Mouse (Mus musculus): ENCODE results near the gene Ankrd63. TPM values are rescaled to one million over a fixed set of nuclear protein-coding genes. Genes with fewer than 3 reads are reported as not detected.
A peak's percentile ranks its signal among the peaks of the same experiment; 100 is the strongest.

The Ankrd63 gene
- total RNA-seq, 2 experiments from 2014 or later = 0.06 TPM; not detected in 1

GRCm38 (mm10) chr2:118676839-118677741 is 26.7 kb downstream of the Ankrd63 start:
- TF ChIP-seq CTCF (IDR thresholded peaks at IDR 0.05) = no peak
- Histone ChIP-seq H3K27ac (no peak overlapping the region), H3K4me3 (peak overlapping the region; percentile 75)
- intact Hi-C loops (cut with DNase I) = no loop called here
- peak; percentile 38 for DNase-seq

DNA sequence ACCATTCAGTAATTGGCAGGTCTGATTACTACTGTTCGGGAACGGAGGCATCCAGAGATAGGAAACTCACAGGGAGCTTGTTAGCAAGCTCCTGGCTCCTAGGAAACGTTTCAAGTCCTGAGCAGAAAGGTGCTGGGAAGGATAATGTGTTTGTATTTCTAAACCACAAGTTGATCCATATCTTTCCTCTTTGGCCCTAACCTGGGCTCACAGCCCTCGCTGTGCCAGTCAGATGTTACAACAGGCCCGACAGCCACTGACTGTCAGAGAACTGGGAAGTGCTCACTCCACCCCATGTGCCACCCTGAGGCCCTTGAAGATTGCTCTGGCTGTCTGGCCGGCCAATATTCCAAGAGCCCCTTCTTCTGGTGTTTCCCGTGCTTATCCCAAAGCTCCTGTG is 29.3 kb downstream of the Ankrd63 start:
- no peak for DNase-seq
- no peak for TF ChIP-seq CTCF (IDR thresholded peaks at IDR 0.05)
- intact Hi-C loops (cut with DNase I) = no loop called here
- no peak overlapping the region for H3K4me3 ChIP-seq
- H3K27ac ChIP-seq = no peak overlapping the region

DNA sequence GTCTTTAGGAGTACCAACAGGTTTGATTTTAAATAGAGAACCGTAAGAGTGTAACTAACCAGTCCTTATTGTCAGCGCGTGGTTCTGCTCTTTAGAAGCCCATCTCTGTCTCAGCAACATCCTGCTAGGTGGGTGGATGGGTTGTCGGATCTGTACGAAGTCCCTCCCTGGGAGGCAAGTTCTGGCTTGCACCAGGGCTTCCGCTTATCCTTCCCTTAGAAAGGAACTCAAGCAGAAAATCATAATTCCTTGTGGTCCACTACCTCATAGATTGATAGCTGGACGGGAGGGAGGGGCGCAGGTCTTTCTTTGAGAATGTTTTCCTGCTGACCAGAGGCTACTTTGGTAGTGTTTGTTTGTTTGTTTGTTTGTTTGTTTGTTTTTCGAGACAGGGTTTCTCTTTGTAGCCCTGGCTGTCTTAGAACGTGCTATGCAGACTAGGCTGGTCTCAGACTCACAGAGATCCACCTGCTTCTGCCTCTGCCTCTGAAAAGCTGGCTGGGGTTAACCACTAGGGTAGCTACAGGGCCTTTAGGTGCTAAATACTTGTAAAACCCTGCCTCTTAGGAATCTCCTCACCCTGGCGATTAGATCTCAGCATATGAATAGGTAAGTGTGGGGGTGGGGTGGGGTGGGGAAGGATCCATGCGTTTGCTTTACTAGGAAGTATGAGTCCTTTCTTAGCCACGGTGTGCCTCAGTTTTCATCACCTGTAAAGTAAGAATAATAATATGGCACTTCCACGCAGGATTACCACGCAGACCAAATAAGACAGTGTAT is 29.9 kb downstream of the Ankrd63 start:
- TF ChIP-seq CTCF (IDR thresholded peaks at IDR 0.05) = no peak
- DNase-seq = no peak
- intact Hi-C loops (cut with DNase I) = no loop called here
- Histone ChIP-seq H3K27ac (no peak overlapping the region), H3K4me3 (no peak overlapping the region)

DNA sequence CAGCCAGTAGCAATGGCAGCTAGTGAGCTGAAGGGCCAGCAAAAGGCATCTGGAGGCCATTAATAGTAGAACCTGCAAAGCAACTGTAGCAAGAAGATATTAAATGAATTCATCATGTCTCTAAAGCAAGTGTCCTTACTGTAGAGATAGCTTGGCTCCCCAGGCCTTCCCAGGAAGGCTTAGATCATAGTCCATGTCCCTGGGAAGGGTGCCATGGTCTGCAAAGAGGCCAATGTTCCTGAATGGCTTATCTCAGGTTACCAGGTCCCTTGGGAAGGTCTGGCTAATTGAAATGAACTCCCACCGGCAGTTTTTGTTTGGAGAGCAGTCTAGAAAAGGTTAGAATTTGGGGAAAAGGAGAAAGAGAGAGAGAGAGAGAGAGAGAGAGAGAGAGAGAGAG is 32.0 kb downstream of the Ankrd63 start:
- peak; percentile 43 for DNase-seq
- Histone ChIP-seq H3K4me3 (no peak overlapping the region), H3K27ac (no peak overlapping the region)
- intact Hi-C loops (cut with DNase I) = no loop called here
- TF ChIP-seq CTCF (IDR thresholded peaks at IDR 0.05) = no peak

- no peak overlapping the region for H3K4me3 ChIP-seq
- no peak for TF ChIP-seq CTCF (IDR thresholded peaks at IDR 0.05)
- DNase-seq = no peak
- intact Hi-C loops (cut with DNase I) = no loop called here
- no peak overlapping the region for H3K27ac ChIP-seq
Observed at GRCm38 (mm10) chr2:118669785-118670184, 34.0 kb downstream of the Ankrd63 start.

DNA sequence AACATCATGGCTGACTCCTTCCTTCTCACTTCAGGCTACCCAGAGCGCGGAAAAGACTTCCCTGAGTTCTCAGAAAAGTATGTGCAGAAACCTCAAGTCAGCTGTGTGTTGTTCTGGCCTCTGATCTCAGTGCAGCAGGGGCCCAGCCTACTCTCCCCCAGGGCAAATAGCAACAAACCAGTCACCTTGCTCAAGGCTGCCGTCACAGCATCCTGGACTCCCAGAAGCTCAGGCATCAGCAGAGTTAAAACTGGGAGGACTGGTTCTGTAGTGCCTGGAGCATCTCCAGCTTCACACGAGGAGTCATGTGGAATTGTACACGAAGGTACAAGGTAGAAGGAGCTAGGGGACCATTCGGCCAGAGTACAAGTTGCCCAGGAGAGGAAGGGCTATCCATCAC is 34.5 kb downstream of the Ankrd63 start:
- no peak for DNase-seq
- intact Hi-C loops (cut with DNase I) = no loop called here
- TF ChIP-seq CTCF (IDR thresholded peaks at IDR 0.05) = no peak
- no peak overlapping the region for H3K4me3 ChIP-seq
- no peak overlapping the region for H3K27ac ChIP-seq

GRCm38 (mm10) chr2:118667181-118667580 is 36.6 kb downstream of the Ankrd63 start:
- Histone ChIP-seq H3K27ac (no peak overlapping the region), H3K4me3 (no peak overlapping the region)
- intact Hi-C loops (cut with DNase I) = no loop called here
- TF ChIP-seq CTCF (IDR thresholded peaks at IDR 0.05) = no peak
- no peak for DNase-seq

GRCm38 (mm10) chr2:118665616-118666015 is 38.1 kb downstream of the Ankrd63 start:
- H3K4me3 ChIP-seq = no peak overlapping the region
- no peak for DNase-seq
- no peak overlapping the region for H3K27ac ChIP-seq
- intact Hi-C loops (cut with DNase I) = no loop called here
- TF ChIP-seq CTCF (IDR thresholded peaks at IDR 0.05) = no peak

- TF ChIP-seq CTCF (IDR thresholded peaks at IDR 0.05) = no peak
Observed at GRCm38 (mm10) chr2:118664975-118665516, 38.7 kb downstream of the Ankrd63 start.

DNA sequence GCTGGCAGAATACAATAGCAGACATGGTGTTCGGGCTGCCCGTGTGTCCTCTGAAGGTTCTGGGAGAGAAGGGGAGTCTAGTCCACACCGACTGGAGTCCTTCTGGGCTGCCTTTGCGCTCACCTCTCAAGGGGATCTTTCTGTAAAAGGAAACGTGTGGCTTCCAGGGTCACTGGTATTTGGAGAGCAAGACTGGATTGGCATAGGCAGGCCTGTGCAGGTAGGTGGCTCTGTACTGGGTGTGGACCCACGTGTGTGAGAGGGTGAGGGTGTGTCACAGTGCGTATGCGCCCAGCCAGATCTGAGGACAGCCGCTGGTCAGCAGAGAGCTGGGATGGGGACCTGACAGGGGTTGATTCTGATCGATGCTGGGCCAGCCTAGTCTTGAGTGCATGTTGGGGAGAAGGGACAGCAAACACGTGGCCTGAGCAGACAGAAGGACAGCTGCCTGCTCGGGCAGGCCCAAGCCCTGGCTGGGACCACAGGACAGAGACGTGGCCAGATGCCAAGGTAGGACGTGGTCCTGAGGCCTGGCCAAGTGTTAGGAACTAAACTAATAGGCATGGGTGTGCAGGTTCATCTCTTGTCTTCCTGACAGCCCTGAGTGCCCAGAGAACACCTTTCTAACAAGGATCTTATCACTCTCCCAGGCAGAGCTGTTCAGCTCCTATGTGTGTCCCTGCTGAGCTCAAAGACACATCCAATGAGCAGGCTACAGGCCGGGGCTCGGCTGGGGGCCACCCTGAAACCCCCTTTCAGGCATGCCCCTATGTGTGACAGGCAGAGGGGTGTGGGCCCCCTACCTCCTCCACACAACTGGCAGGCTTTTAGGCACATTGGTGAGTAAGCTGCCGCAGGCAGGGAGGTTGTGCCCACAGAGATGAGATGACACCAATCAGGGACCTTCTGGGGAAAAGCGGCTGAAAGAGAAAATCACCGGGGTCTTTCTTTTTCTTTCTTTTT is 39.7 kb downstream of the Ankrd63 start:
- TF ChIP-seq CTCF (IDR thresholded peaks at IDR 0.05) = no peak
- Histone ChIP-seq H3K27ac (no peak overlapping the region), H3K4me3 (peak overlapping the region; percentile 66)
- intact Hi-C loops (cut with DNase I) = no loop called here
- DNase-seq = no peak

More at GRCm38 (mm10) chr2:118664975-118665516, 38.7 kb downstream of the Ankrd63 start:
- H3K27ac ChIP-seq = no peak overlapping the region
- H3K4me3 ChIP-seq = no peak overlapping the region
- intact Hi-C loops (cut with DNase I) = no loop called here
- DNase-seq = no peak

DNA sequence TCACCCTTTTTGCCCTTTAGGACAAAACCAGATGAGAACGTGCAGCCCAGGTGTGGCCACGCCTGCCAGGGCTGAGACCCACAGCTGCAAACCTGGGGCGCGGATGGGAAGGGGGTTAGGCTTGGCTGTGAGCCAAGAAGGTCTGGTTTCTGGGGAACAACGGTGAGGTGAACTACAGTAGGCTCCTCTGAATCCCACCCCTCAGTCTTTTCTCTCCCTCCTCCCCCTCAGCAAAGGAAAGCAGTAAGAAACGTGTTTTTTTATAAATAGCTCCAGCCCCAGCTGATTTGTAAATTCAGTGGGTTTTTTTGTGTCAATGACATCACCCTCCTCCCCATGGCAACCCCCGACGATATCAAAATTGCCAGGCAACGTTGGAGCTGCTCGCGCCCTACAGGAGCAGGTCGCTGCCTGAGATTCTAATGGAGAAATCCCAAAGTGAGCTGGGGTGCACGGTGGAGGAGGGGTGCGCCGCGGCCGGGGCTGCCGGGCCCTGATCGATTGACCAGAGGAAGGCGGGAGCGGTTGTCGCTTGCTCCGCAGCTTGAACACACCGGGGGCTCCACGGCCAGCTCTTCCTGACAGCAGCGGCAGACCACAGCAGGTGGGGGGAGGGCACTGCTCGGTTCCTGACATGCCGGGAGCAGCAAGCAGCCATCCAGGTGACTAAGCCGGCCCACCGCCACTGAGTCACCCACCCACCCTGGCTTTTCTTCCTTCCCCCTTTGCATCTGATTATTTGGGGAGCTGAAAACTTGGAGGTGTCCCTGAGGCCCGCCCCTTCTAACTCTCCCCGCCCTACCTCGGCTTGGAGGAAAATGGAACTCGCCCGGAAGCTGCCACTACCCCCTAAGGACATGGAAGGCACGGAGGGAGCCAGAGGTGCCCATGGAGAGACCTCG is 40.6 kb downstream of the Ankrd63 start, which contains the start of gene Pak6:
Gene Pak6 (plus strand): TSS at position 402 of the 902 bp plus-strand sequence.
- DNase-seq = no peak
- peak within 1 kb of the TSS; percentile 66 for H3K4me3 ChIP-seq
- TF ChIP-seq CTCF (IDR thresholded peaks at IDR 0.05) = no peak
- intact Hi-C loops (cut with DNase I) = no loop called here
- H3K27ac ChIP-seq = no peak within 1 kb of the TSS
